Mouse (Mus musculus): Measurements from ENCODE around the gene Slc25a40.

The Slc25a40 gene

GRCm38 (mm10) chr5:8422157-8422931 is at the start of gene Slc25a40, which contains the start of gene Dbf4:
Gene Slc25a40 (plus strand): TSS chr5:8422850.
Gene Dbf4 (minus strand): TSS chr5:8422716.
- peak; percentile 97 for DNase-seq

DNA sequence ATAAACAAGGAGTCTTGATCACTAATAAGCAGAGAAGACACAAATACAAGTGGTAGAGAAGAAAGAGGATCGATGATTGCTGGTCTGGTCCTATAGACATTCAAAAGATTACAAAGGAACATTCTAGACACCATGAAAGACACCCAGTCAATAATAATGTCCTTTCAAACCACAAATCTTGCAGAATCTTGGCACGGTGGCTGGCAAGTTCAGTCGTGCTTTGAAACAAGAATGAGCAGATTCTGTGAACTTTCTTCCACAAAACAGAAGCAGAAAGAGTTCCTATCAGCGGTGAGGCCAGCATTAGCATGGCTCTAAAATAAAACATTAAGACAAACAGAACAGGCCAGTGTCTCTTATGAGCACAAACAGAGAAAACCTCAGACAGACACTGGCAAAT is 49.2 kb upstream of the Slc25a40 start:
- DNase-seq: no peak

GRCm38 (mm10) chr5:8374297-8374906 is 48.2 kb upstream of the Slc25a40 start:
- DNase-seq: no peak

- no peak for DNase-seq
Observed at GRCm38 (mm10) chr5:8393891-8394583, 28.6 kb upstream of the Slc25a40 start.

GRCm38 (mm10) chr5:8397587-8398249 is 24.9 kb upstream of the Slc25a40 start:
- no peak for DNase-seq

- no peak for DNase-seq
Observed at GRCm38 (mm10) chr5:8408746-8409145, 13.9 kb upstream of the Slc25a40 start.

DNA sequence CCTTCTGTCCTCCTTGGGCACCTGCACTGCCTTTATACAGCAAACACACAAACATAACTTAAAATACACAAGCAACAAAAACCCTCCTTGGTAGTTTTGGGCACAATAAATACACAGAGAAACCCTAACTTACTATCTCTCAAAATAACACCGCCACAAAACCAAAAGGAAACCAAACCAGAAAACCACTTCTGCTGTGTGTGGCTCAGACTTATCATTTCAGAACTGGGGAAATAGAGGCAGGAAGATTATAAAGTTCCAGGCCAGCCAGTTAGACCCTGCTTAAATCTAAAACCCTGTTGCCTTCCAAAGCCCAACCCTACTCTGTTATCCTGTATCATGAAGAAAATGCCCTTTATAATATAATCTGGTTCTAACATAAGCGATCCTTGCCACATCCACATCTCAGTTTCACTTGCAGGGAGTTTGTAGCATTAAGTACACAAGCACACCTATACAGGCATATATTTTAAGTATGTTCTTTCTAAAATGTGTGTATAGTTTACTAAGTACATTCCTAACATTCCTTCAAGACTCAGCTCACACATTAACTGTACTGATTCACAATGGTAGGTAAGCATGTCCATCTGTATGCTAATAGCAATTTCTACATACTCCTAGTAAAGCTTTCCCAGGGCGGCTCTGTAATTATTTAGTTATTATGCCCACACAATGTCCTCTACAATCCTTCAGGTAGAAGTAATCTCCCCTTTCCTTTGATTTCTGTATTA is 5.8 kb upstream of the Slc25a40 start:
- no peak for DNase-seq

DNA sequence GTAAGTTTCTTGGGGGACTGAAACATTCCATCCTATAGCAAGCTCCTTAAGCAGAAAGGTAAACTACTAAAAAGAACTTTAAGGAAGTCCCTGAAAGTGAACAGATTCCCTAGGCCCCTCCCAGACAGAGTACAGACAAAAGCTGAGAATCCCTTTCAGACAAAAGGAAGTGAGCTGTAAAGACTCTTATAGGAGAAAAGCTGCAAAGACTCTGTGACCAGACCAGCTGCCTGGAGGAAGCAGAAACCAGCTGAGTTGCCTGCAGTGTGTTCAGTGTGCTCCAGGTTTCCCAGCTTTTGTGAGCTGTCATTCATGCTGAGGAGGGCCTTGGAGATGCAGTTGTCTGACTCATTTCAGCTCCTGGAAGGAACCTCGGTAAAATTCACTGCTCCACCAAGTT is 5.2 kb upstream of the Slc25a40 start:
- DNase-seq: no peak

DNA sequence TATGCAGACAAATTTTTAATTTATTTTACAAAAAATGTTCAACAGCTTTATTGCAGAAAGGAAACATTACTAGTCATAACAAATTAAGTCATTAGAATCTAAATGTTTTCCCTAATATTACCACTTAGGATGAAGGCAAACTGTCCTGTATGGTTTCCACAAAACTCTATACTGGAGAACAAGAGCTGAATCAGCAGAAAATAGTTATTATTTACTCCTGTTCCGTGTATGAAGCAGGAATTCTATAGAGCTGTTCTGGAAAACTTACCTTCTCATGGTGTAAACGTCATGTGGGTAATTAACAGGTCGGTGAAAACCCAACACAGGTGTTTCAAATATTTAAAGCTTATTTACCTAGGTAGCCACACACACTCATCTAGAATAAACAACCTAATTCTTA is 1.2 kb upstream of the Slc25a40 start:
- no peak for DNase-seq

DNA sequence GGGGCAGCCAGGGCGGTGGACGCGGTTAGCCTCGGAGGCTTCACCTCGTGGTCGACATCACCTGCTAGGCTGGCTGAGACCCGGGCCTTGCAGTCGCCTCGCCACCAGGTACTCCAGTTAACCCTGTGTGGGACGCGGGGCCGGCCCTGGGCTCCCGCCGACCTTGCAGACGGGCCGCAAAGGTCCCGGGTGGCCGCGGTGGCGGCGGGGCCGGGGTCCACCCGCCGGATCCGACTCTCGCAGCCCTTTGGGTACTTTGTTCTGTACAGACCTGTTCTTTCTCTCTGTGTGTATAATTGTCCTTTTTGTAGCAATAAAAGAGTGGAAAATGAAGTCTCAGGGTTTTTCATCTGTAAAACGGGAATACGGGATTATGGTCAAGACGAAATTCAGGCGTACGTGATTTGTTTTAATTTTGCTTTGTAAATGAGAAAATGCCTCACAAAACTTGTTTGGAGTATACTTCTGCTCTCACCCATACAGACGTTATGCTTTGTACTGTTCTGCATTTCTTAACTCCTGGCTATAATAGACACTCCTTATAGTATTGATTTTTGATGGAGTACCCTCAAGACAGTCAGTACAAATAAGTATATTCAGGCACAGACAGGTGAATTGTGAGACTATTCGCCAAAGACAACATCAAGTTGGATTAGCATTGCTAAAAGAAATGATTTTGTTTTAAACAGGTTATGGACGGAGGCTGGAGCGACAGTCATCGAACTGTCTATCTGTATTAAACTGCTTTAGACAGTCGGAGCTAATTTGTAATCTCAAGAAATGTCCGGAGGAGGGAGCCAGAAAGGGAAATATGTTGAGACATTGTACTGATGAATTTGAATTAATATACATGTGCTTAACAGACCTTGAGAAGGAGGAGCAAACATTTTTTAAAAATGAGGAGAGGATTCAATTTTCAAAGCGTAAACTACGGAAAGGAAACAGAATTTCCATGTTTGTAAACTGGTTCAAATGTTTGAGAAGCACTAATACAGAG is 580 bp downstream of the Slc25a40 start:
- DNase-seq: no peak

DNA sequence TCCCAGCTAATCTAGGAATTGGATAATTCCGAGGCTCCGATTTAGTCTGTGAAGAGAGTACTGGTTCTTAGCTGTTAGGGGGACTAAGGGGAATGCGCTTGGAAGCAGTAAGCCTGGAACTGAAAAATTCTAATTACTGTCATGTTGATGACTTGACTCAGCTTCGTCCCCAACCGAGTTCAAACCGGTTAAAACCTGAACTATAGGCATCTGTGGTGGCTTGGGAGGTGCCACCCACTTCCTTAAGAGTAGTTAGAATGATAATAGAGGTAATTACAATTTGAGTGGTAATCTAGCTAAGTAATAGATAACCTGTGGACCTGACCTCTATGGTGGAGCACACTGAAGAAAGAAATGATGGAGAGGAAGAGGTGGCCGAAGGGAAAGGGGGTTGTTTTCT is 1.5 kb downstream of the Slc25a40 start:
- DNase-seq: peak; percentile 12

GRCm38 (mm10) chr5:8425899-8426298 is 3.2 kb downstream of the Slc25a40 start:
- no peak for DNase-seq

- DNase-seq: no peak
Observed at GRCm38 (mm10) chr5:8437481-8438156, 15.0 kb downstream of the Slc25a40 start.

- no peak for DNase-seq
Observed at GRCm38 (mm10) chr5:8439095-8439494, 16.4 kb downstream of the Slc25a40 start.

DNA sequence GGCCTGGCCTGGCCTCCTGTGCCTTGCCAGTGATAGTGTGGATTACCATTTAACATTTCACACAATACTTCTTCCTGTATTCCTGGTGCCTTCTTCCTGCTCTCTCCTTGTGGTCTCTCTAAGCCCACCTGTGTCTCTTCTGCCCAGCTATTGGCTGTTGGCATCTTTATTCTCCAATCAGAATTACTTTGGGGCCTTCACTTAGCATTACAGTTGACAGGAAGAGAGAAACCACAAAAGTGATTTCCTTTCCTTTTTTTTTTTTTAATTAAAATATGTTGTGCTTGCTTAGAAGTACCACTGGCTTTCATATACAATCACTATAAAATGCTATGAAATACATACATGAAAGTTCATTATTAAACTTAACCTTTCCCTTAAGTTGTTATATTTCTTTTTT is 32.9 kb downstream of the Slc25a40 start:
- no peak for DNase-seq

GRCm38 (mm10) chr5:8456561-8456960 is 33.9 kb downstream of the Slc25a40 start:
- DNase-seq: no peak

DNA sequence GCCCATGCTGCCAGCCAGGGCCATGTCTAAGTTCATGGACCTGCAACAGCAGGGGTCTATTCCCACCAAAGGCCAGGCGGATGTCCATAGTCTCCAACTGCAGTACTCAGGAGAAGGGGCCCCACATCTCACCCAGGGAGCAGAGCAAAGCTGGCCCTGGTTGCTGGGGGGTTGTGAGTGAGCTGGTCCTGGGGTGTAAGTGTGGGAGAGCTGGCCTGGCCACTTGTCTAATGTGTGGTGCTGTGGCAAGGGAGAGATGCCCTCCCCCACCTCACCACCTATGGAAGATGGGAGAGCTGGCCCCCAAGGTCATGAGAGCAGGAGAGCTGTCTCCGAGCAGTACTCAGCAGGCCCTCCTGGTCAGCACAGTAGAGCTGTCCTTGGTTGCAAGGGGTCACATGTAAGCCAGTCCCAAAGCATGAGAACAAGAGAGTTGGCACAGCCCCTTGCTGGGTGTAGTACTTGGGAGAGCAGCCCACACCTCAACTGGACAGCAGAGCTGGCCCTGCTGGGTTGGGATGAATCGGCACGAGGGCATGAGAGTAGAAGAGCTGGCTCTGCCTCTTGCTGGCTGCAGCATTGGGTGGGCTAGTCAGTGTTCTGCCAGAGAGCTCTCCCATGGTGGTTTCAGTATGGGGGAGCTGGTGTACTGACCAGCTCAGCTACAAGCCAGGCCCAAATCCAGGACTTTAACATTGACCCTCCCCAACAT is 65.5 kb downstream of the Slc25a40 start:
- DNase-seq: no peak

GRCm38 (mm10) chr5:8488701-8489297 is 66.1 kb downstream of the Slc25a40 start:
- DNase-seq: no peak

- no peak for DNase-seq
Observed at GRCm38 (mm10) chr5:8489471-8490110, 66.9 kb downstream of the Slc25a40 start.
